Mouse (Mus musculus): ENCODE results near the gene Grip1.

Gene Grip1

DNA sequence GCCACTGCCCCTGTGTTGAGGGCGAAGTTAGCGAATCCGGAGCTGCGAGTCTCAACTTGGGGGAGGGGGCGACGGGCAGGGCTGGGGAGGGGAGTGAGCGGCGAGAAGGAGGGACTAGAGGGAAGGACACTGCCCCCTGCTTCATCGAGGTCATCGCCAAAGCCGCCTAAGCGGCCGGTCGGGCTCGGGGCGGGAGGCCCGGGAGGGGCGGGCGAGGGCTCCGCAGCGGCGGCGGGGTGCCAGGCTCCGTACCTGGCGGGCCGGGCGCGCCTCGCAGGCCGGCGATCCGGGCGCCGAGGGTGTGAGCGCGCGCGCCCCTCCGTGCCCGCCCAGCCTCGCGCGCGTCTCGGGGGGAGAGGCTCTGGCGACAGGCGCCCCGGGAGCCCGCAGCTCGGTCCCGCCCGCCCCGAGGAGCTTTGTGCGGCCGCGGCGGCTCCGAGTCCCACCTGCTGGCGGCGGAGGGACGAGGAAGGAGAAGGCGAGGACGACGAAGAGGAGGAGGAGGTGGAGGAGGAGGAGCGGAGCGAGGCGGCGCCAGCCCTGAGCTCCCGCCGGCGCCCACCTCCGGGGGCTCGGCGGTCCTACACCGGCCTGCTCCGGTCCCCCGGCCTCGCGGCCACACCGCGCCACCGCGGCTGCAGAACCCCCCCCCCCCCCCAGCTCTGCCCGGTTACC lies at the start of gene Grip1:
TSS of gene Grip1 (plus strand) at position 400 of the 675 bp plus-strand sequence.
- DNase-seq (ENCODE audit: inconsistent ontology term): peak; percentile 84

DNA sequence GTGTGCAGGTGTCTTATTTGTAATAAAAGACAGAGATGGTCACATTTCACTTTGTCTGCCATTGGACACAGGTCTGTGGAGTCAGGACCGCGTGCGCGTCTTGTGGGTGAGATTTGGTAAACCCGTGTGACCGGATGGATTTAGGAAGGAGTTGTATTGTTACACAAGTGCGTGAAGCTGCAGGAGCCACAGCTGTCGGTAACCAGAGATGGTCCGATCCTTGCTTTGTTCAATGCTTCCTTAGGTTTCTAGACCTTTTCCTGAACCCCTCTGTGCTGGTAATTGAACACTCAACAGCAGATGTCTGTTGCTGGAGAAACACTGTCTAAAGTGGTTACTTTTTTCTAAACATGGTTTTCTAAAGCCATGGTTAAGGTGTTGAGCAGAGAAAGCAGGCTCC lies 48.5 kb upstream of the Grip1 start:
- DNase-seq (ENCODE audit: inconsistent ontology term): no peak

DNA sequence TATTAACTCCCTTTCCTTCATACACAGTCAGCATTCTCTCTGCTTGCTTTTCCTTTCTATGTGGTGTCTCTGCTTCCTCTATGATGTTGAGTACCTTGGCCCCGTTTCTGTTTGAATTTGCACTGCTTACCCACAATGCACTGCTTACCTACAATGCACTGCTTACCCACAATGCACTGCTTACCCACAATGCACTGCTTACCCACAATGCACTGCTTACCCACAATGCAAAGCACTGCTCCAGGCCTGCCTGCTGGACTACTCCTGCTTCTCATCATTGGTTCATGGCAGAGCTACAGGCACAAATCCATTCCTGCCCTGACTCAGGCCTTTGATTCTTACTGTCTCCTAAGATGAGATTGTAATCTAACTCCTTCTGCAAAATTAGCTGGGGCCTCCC lies 48.0 kb upstream of the Grip1 start:
- no peak for DNase-seq (ENCODE audit: inconsistent ontology term)

- DNase-seq (ENCODE audit: inconsistent ontology term): peak; percentile 76
These were observed 45.3 kb upstream of the Grip1 start for GRCm38 (mm10) chr10:119408327-119408726.

- DNase-seq (ENCODE audit: inconsistent ontology term): no peak
These were observed 40.4 kb upstream of the Grip1 start for GRCm38 (mm10) chr10:119413238-119413637.

DNA sequence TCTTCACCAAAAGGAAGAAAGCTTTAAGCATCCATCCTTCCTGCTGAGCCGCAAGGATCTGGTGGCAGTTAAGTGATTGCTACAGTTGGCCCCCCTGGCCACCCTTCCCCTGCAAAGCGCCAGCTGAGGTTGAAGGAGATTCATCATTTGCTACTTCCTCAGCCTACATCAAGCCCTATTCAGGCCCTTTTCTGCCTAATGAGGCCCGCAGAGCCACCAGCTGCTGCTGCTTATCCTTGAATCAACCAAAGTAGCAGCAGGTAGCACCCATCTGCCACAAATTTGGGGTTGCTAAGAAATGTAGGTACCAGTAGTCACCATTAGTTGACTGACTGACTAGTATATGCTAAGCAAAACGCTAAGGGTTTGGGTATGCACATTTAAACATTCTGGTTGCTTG lies 38.5 kb upstream of the Grip1 start:
- DNase-seq (ENCODE audit: inconsistent ontology term): no peak

GRCm38 (mm10) chr10:119421418-119421817 lies 32.2 kb upstream of the Grip1 start:
- DNase-seq (ENCODE audit: inconsistent ontology term): no peak

GRCm38 (mm10) chr10:119423821-119424534 lies 29.7 kb upstream of the Grip1 start:
- no peak for DNase-seq (ENCODE audit: inconsistent ontology term)

DNA sequence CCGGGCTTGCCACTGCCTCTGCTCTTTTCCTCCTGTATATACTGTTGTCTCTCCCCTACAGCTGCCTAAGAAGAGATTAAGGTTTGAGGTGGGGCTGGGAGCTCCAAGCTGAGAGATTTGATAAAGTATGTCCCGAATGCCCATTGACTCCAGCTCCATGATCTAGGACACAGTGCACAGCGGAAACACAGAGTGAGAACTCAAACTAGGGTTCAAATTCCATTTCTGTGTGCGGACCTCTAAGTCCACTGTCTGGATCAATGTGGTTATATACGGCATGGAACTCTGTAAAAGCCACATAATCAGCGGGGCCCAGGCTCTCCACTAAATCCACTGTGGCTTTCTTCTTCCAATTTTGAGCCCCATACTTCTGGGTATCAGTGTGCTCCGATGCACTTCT lies 26.0 kb upstream of the Grip1 start:
- DNase-seq (ENCODE audit: inconsistent ontology term): no peak

DNA sequence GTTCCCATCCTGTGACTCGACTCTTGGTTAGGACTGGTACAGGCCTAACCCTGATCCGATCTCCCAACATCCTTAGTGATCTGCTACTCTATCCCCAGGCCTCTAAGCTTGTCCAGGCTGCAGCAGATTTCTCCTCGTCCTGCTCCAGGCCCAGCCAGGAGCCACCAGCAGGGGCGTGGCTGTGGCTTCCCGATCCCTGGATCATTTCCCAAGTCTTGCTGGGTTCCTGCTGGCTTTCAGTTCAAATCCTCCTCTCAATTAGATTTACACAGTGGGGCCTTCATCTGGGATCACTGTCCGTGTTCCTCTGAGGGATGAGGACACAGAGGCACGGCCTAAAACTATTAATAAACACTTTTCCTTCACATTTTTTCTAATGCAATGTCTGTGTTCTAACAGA lies 25.5 kb upstream of the Grip1 start:
- no peak for DNase-seq (ENCODE audit: inconsistent ontology term)

- DNase-seq (ENCODE audit: inconsistent ontology term): no peak
These were observed 23.4 kb upstream of the Grip1 start for GRCm38 (mm10) chr10:119430240-119430639.

GRCm38 (mm10) chr10:119431801-119432200 lies 21.8 kb upstream of the Grip1 start:
- DNase-seq (ENCODE audit: inconsistent ontology term): no peak

DNA sequence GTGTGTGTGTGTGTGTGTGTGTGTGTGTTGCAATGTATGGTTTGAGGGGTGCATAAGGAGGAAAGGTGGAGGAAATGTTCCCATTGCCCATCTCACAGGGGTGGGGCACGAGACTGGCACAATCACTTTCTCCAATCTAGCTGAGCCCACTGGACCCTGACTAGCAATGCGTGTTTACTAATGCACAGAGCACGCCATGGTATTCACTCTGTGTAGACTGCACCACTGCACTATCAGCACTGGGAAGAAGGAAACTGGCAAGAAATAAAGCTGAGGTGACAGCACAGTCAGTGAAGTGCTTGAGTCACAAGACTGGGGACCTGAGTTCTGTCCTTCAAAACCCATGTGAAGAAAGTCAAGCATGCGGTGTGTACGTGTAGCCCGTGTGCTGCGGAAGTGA lies 17.8 kb upstream of the Grip1 start:
- DNase-seq (ENCODE audit: inconsistent ontology term): no peak

DNA sequence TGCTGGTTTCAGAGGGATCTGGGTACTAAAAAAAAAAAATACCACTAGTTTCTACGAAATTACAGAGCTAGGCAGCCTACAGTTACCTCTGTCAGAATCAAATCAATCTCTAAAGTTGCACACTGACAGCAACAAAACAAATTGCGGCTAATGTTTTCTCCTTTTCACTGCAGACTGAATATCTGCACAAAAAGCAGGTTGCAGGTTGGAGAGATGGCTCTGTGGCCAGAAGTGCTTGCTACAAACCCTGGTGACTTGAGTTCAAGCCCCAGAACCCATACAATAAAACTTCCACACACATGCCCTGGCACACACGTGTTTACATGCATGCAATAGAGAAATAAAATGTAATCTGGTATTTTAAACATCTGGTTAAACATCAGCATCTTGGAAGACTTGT lies 16.3 kb upstream of the Grip1 start:
- DNase-seq (ENCODE audit: inconsistent ontology term): no peak

DNA sequence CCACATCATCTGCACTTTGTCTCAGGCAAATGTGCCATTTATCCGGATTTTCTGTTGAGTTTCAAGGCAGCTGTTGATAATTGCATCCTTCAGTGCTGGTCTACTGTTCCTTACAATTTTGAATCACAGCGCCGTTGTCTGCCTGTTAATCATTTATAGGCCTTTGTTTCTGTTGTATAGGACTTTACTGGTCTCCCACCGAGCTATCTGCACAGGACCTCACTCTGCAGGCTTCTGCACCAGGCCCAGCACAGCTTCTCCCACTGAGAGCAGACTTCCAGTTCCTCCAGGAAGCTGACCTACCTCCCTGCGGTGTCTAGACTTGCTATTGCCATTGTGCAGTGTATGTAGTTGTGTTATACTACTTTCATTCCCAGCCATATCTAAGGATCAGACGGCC lies 11.9 kb upstream of the Grip1 start:
- no peak for DNase-seq (ENCODE audit: inconsistent ontology term)

- DNase-seq (ENCODE audit: inconsistent ontology term): no peak
These were observed 6.2 kb upstream of the Grip1 start for GRCm38 (mm10) chr10:119447392-119447914.

- no peak for DNase-seq (ENCODE audit: inconsistent ontology term)
These were observed 5.7 kb upstream of the Grip1 start for GRCm38 (mm10) chr10:119447930-119448329.

DNA sequence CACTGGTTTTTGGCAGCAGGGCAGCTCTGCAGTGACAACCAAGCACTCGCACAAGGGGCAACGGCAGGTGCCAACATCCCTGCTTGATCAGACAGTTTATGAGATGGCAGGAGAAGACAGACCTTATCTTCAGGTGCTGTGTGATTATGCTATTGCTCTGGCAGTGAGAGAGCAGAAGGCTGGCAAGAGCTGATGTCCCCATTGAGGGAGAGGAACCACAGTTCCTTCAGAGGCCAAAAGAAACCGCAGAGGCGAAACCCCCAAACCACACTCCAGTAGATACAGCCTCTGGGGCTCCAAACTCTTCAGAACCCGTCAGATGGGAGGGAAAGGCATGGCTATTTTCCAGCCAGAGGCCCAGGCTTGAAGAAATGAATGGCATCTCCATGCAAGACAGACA lies 932 bp upstream of the Grip1 start:
- DNase-seq (ENCODE audit: inconsistent ontology term): no peak

DNA sequence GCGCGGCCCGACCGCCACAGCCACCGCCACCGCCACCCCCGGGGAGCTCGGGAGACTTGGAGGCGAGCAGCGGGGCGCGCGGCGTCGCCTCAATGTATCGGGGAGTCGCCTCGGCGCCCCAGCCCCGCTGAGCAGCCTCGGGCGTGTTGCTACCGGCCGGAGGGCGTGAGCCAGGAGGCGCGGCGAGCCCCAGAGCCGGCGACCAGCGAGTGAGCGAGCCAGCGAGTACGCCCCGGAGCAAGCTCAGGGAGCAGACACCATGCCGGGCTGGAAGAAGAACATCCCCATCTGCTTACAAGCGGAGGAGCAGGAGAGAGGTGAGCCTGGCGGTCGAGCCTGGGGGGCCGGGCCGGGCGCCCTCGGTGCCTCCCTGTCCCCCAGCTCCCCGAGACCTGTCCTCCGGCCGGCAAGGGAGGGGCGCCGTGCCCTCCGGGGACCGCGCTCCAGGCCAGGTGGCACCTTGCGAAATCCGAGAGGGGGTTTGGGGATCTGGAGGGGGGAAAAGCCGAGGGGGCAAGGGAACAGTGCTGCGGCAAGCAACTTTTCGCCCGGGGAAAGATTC lies 557 bp downstream of the Grip1 start:
- peak; percentile 63 for DNase-seq (ENCODE audit: inconsistent ontology term)

DNA sequence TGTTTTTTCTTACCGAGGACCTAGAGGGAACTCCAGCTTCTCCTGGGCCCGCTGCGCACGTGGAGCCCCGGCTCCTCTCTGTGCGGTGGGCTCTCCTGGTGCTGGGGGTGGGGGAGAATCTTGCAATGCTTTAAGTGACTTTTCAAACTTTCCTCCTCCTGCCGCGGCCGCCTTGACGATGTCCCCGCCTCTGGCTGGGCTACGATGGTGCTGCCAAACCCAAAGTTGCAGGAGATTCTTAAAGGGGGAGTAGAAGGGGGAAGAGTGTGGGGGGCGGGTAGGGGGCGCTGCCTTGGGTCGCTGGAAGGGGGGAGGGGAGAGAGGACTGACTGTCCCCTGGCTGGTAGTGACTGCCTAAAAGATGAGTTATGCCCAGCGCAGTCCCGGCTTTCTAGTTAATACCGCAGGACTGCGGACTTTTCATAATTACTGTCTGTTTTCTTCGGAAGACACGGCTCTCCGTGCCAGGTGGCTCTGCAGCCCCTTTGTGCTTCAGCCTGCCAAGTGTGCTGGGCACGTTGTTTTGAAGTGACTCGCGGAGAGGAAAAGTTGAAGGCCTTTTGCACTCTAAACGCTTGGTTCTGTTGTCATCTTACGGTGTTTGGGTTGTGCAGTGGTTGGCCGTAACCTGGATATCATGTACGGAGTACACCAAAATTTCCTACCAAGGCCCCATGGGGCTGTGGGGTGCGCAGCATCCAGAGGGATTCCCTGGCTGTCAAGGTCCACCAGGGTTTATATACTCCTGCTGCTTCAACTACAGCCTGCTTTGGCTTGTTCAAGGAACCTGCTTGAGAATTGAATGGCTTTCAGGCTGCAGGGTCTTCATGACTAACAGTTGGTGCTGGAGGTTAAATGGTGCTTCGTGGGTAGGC lies 1.3 kb downstream of the Grip1 start:
- peak; percentile 47 for DNase-seq (ENCODE audit: inconsistent ontology term)

- no peak for DNase-seq (ENCODE audit: inconsistent ontology term)
These were observed 1.9 kb downstream of the Grip1 start for GRCm38 (mm10) chr10:119455543-119455940.

GRCm38 (mm10) chr10:119457121-119457520 lies 3.5 kb downstream of the Grip1 start:
- no peak for DNase-seq (ENCODE audit: inconsistent ontology term)
